ENCODE assay signal across 15 mouse cellular contexts in genomic region chr17:84835249-84835648, GRCm38 (mm10). TPM values are rescaled to one million over a fixed set of nuclear protein-coding genes. Genes with fewer than 3 reads are reported as not detected.
DNase-seq lines count a peak whose midpoint lies in the region.
"Had no signal": no experiment of that assay in that cellular context is flagged by ENCODE, and none has a peak within 500 bp of the region (broad histone marks: within the 10 kb centered on the region; RNA-seq: fewer than 3 reads in every experiment).

No protein-coding gene starts in this region.

- no peak overlapping the region for H3K27ac ChIP-seq in heart, embryonic 10.5 days

- no peaks in the 10 kb centered on the region for H3K36me3 ChIP-seq in heart, embryonic 10.5 days
- H3K36me3 ChIP-seq: G1E had no signal

- no peak overlapping the region for H3K4me3 ChIP-seq in heart, embryonic 10.5 days

- intact Hi-C loops in heart, postnatal 36 days (cut with DNase I) = loop anchor here (5.0 kb wide), 2 partner anchors 282 to 1227 kb away; no protein-coding TSS in a partner anchor

- H3K9me3 ChIP-seq in heart, embryonic 10.5 days = no peaks in the 10 kb centered on the region
- H3K9me3 ChIP-seq: G1E had no signal

- H3K27me3 ChIP-seq in heart, embryonic 10.5 days (ENCODE audit: insufficient read depth, poor library complexity, severe bottlenecking) = no peaks in the 10 kb centered on the region; the same call in 1 of the 2 replicates

- 81% methylated on average over 9 of the region's 9 CpGs for WGBS in heart, embryonic 10.5 days

- peak; percentile 54 for DNase-seq in heart, adult 11 months
- no peak for DNase-seq in heart, postnatal 36 days
- peak; percentile 68 for DNase-seq in heart, embryonic 10.5 days (ENCODE audit: low spot score)
- DNase-seq in heart, postnatal 4 days = no peak
- DNase-seq: adrenal gland, adult 2 months; adrenal gland, adult 8-10 months; adrenal gland, postnatal 10 days; adrenal gland, postnatal 14 days; adrenal gland, postnatal 25 days; adrenal gland, postnatal 36 days; B cell, adult 2 months; cerebellum, adult 11 months; cerebellum, adult 11-12 months; cerebellum, adult 18-20 months had no signal

- no peaks in the 10 kb centered on the region for H3K4me1 ChIP-seq in heart, embryonic 10.5 days

RNA-seq across cellular contexts. Expression of gene Lrpprc, which starts 44.7 kb away (rescaled TPM):
- 100 to 1,000 TPM; 143 to 150 TPM for total RNA-seq in heart, postnatal 36 days (2021)
- 61.6 and 76.6 TPM in 2 replicates for polyA plus RNA-seq in heart, embryonic 10.5 days (2016; fragmentation: Nextera tagmentation; extraction: Ambion mirVana)
- total RNA-seq in heart, postnatal 4 days (2021) = 100 to 1,000 TPM; 146 to 149 TPM

Comparison
In these comparisons a context has a peak if more than half of its experiments do, and no peak if none do; other contexts are left out.
1. DNase-seq: peak in heart, adult 11 months (single experiment) and heart, embryonic 10.5 days (single experiment); none in heart, postnatal 36 days (0 of 2) and heart, postnatal 4 days (single experiment).